Mouse (Mus musculus) cortical plate, adult 2 months (tissue): ENCODE measurements around the gene C2cd3. TPM values are rescaled to one million over a fixed set of nuclear protein-coding genes. Genes with fewer than 3 reads are reported as not detected.

ENCODE experiments used
- H3K27ac ChIP-seq: fragments of 200-500 bp; 2 replicates; pipeline ENCODE4 v1.5.1; 2012; ENCODE audit warnings: low read length, control low read depth, inconsistent platforms; ENCODE audit not compliant: insufficient read depth
- H3K4me1 ChIP-seq: fragments of 200-500 bp; 2 replicates; pipeline ENCODE4 v1.6.1; 2011; ENCODE audit warnings: low read length; ENCODE audit not compliant: control insufficient read depth, insufficient read depth
- H3K4me3 ChIP-seq: fragments of 200-500 bp; 2 replicates; pipeline ENCODE4 v1.5.1; 2011; ENCODE audit warnings: mild to moderate bottlenecking, low read length, control low read depth; ENCODE audit not compliant: insufficient read depth
- CTCF ChIP-seq: fragments of 200-500 bp; IDR thresholded peaks from 2 replicates; pipeline ENCODE4 v1.5.1; 2011; ENCODE audit warnings: mild to moderate bottlenecking, control low read depth, low read length; ENCODE audit not compliant: insufficient read depth; ENCODE audit errors: extremely low read depth
- POLR2A ChIP-seq: fragments of 200-500 bp; IDR thresholded peaks from 2 replicates; pipeline ENCODE4 v1.6.1; 2011; ENCODE audit warnings: mild to moderate bottlenecking, low read length, control low read depth; ENCODE audit not compliant: insufficient read depth; ENCODE audit errors: extremely low read depth
- polyA plus RNA-seq: library from polyadenylated mRNA; depleted of rRNA; stranded (reverse); fragments of >200 nt; gene quantifications from 2 replicates; pipeline ENCODE4 v1.2.3, GENCODE M21; 2012; rRNA removed

C2cd3 gene
- polyA plus RNA-seq, 1 experiment = 19.6 TPM

DNA sequence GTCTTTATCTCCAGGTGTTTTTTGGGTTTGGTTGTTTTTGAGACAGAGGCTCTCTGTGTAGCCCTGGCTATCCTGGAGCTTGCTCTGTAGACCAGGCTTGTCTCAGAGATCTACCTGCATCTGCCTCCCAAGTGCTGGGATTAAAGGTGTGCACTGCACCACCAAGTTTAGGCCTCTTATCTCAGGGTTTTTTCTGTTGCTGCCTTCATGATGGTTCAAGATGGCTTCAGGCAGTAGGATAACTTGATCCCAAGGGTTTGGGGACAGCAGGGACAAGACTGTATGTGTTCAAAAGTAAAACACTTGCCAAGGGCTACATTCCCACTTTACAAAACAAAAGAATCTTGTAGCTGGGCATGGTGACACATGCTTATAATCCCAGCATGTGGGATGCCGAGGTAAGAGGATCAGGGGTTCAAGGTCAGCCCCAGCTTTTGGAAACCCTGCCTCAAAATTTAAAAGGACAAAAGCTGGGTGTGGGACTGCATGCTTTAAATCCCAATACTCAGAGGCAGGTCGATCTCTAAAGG, 129.9 kb downstream of the C2cd3 start:
- H3K4me3 ChIP-seq = no peak overlapping the region
- H3K4me1 ChIP-seq = no peaks in the 10 kb centered on the region
- no peak overlapping the region for H3K27ac ChIP-seq
- TF ChIP-seq CTCF = no peak
- TF ChIP-seq POLR2A = no peak

DNA sequence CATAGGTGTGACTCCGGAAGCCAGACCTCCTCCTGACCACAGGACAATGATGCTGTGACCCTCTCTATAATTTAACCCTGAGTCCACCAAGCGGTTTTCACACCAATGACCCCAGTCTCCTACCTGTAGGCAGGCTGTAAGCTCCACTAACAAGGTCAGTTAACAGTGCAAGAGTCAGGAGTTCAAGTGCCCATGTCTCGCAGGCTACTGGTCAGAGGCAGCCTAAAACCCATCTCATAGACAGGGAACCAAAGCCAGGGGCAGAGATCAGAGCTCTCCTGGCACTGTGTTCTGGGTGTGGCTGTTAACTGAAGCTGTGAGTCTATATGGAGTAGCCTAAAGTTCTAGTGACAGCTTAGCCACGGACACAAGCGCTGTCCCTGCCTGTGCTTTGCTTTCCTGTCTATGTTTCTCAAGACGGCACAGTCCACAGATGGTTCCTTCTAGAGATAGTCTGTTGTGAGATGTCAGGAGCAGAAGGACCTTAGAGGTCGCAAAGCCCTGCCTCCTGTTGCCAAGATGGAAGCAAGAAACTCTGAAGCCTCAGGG, 130.4 kb downstream of the C2cd3 start:
- Histone ChIP-seq H3K4me1 (no peaks in the 10 kb centered on the region), H3K27ac (no peak overlapping the region)
- TF ChIP-seq CTCF = no peak

DNA sequence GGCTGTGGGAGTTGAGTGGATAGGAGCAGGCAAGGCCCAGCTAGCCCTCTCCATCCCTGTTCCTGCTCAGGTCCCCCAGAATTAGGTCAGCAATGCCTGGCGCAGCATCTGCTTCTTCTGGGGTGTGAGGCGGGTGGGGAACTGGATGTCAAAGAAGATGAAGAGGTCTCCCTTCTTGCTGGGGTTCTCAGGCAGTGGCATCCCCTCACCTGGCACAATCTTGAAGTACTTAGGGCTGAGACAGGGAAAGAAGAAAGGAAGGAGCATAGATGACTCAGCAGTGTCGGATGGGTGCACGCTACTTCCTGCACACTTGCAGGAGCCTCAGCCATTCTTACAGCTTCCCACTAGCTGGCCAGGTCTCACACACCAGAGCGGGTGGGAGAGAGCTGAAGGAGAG, 131.0 kb downstream of the C2cd3 start:
- H3K4me1 ChIP-seq = no peaks in the 10 kb centered on the region
- H3K4me3 ChIP-seq = no peak overlapping the region
- no peak overlapping the region for H3K27ac ChIP-seq
- TF ChIP-seq CTCF = no peak
- TF ChIP-seq POLR2A = no peak

More for the DNA sequence above, 130.4 kb downstream of the C2cd3 start:
- no peak overlapping the region for H3K4me3 ChIP-seq

DNA sequence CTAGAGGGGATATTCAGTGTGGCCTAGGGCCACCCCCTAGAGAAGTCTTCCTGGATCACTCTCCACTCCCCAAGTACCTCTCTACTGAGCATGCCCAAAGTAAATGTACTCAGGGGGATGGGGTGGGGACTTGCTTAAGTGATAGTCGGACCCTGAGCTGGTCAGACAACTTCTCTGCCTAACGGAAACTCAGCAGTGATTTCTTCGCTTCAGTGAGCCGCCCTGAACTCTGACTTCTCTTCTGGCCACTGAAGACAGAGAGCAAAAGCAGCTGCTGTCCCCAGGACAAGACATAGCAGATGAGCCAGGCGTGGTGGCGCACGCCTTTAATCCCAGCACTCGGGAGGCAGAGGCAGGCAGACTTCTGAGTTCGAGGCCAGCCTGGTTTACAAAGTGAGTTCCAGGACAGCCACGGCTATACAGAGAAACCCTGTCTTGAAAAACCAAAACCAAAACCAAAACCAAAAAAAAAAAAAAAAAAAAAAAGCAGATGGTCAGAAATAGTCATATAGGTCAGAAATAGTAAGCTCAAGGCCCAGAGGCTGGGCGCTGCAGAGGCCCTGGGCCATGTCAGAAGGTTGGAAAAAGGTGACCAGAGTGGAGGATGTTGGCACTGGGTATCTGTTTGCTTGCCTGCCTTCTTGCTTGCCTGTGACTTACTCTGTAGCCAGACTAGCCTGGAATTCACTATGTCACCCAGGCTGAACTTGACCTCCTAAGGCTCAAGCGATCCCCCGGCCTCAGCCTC, 132.9 kb downstream of the C2cd3 start:
- TF ChIP-seq POLR2A (no peak), CTCF (no peak)
- no peak overlapping the region for H3K4me3 ChIP-seq

DNA sequence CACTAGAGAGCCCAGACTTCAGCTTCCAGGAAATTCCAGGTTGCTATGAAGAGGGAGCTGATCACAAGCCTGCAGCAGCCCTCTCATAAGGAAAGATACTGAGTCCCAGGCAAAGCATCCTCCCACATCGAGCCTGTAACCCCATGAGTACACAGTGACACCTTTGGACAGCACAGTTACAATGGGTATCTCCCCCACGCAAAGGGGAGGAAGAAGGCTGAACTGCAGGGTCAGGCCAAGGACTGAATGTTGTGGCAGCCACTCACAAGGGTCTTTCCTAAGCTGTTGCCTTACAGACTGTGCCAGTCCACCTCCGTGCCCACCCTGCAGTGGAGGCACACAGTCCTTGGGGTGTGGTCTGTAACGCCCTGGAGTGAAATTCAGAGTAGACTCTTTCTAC, 134.5 kb downstream of the C2cd3 start:
- no peak overlapping the region for H3K27ac ChIP-seq
- TF ChIP-seq CTCF (no peak), POLR2A (no peak)
- no peak overlapping the region for H3K4me3 ChIP-seq
- H3K4me1 ChIP-seq = no peaks in the 10 kb centered on the region

More for the DNA sequence above, 132.9 kb downstream of the C2cd3 start:
- H3K4me1 ChIP-seq = no peaks in the 10 kb centered on the region
- no peak overlapping the region for H3K27ac ChIP-seq

DNA sequence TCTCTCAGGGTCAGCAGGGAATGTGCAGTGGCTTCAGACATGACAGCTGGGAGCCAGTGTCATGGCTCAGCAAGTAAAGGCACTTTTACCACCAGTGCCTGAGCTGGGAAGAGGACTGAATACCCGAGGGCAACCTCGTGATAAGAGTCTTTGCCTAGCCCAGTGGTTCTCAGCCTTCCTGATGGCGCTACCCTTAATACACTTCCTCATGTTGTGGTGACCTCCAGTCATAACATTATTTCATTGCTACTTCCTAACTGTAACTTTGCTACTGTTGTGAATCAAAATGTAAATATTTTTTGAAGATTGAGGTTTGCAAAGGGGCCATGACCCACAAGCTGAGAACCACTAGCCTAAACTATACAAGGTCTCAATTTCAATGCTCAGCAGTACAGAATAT, 136.6 kb downstream of the C2cd3 start:
- TF ChIP-seq CTCF = no peak
- TF ChIP-seq POLR2A = no peak
- no peak overlapping the region for H3K27ac ChIP-seq
- no peak overlapping the region for H3K4me3 ChIP-seq
- H3K4me1 ChIP-seq = no peaks in the 10 kb centered on the region

DNA sequence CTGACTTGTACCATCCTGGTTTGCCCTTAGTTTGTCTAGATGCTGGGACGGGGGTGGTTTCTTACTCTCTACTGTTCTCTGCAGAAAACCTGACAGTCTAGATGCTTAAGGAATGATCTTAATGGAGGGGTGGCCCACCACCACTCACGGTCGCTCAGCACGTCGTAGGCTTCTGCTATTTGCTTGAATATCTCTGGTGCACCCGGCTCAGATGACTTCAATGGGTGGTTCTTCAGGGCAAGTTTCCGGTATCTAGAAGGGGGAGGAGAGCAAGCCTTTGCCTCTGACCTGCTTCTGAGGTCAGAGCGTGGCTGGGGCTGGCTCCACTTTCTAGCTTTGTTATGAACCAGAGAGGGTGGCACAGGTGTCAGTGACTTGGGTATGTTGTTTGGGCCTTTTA, 139.6 kb downstream of the C2cd3 start:
- H3K4me3 ChIP-seq = no peak overlapping the region
- H3K27ac ChIP-seq = no peak overlapping the region
- H3K4me1 ChIP-seq = no peaks in the 10 kb centered on the region; the same call in 1 of the 2 replicates
- TF ChIP-seq POLR2A = no peak
- no peak for TF ChIP-seq CTCF

DNA sequence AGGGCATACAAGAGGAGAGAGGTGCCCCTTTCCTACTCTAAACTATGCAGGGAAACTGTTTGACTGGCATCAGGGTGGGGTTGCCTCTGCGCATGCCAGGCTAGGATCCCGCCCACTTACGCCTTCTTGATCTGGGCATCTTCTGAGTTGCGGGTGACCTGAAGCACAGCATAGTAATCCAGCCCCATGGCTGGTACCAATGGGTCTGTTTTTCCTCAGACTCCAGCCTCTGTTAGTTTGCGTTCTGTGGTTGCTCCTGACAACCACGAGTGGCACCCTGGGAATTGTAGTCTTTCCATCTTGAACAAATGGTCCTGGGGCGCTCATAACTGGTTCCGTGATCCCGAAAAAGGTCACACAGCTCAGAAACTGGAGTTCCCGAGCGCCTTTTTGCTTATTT, 142.5 kb downstream of the C2cd3 start, which contains the start of gene Dnajb13:
Gene Dnajb13, minus strand, starts transcription at position 388 of the 400 bp plus-strand sequence.
- no peak for TF ChIP-seq POLR2A
- TF ChIP-seq CTCF = no peak
- Histone ChIP-seq H3K4me1 (no peaks in the 10 kb centered on the region; the same call in 1 of the 2 replicates), H3K27ac (no peak within 1 kb of the TSS), H3K4me3 (no peak within 1 kb of the TSS)

Other genes starting within 250 kb of the C2cd3 start
- gene Lipt2, start 213.0 kb upstream of the C2cd3 start, polyA plus RNA-seq = 7.8 and 8.9 TPM in 2 replicates
- gene Kcne3, start 195.7 kb upstream of the C2cd3 start, polyA plus RNA-seq = 0.44 and 0.57 TPM in 2 replicates
- gene Pgm2l1, start 144.8 kb upstream of the C2cd3 start, polyA plus RNA-seq = 91.0 and 97.7 TPM in 2 replicates
- 3.1 and 3.7 TPM in 2 replicates for gene P4ha3, start 86.7 kb upstream of the C2cd3 start, polyA plus RNA-seq
- 290 and 303 TPM in 2 replicates for gene Ppme1, start 74 bp downstream of the C2cd3 start, polyA plus RNA-seq
- gene Ucp3, start 100.8 kb downstream of the C2cd3 start, polyA plus RNA-seq = 4.4 and 4.6 TPM in 2 replicates
- 37.0 and 42.0 TPM in 2 replicates for gene Ucp2, start 121.1 kb downstream of the C2cd3 start, polyA plus RNA-seq
- gene Dnajb13, start 142.7 kb downstream of the C2cd3 start, polyA plus RNA-seq = 0.85 and 1.1 TPM in 2 replicates
- gene Coa4, start 164.8 kb downstream of the C2cd3 start, polyA plus RNA-seq = 7.3 and 8.3 TPM in 2 replicates
- gene Rab6a, start 235.2 kb downstream of the C2cd3 start, polyA plus RNA-seq = 319 and 331 TPM in 2 replicates
- gene Mrpl48, start 236.1 kb downstream of the C2cd3 start, polyA plus RNA-seq = 82.6 and 84.8 TPM in 2 replicates